Mouse (Mus musculus) lung, embryonic 15.5 days (tissue): Measurements from ENCODE around the gene St6galnac6. TPM values are rescaled to one million over a fixed set of nuclear protein-coding genes. Genes with fewer than 3 reads are reported as not detected.

Experiments used
- ATAC-seq: fragments of 200-750 bp; cut with Nextera tagmentation; 2 replicates; pipeline ENCODE4 v1.8.0; 2017; ENCODE audit warnings: moderate number of reproducible peaks, borderline replicate concordance; ENCODE audit not compliant: low FRiP score, low TSS enrichment; ENCODE audit errors: extremely low read depth
- H3K27ac ChIP-seq: fragments of 300-500 bp; sonication (generic); 2 replicates; pipeline ENCODE4 v1.5.1; 2015; ENCODE audit warnings: moderate library complexity, mild to moderate bottlenecking, inconsistent platforms
- H3K27me3 ChIP-seq: fragments of 300-500 bp; sonication (generic); 2 replicates; pipeline ENCODE4 v1.6.1; 2015; ENCODE audit warnings: inconsistent platforms
- H3K36me3 ChIP-seq: fragments of 300-500 bp; sonication (generic); 2 replicates; pipeline ENCODE4 v1.6.1; 2015; ENCODE audit warnings: inconsistent platforms
- H3K4me1 ChIP-seq: fragments of 300-500 bp; sonication (generic); 2 replicates; pipeline ENCODE4 v1.6.1; 2015; ENCODE audit warnings: inconsistent platforms
- H3K4me2 ChIP-seq: fragments of 300-500 bp; sonication (generic); 2 replicates; pipeline ENCODE4 v1.6.1; 2015; ENCODE audit warnings: inconsistent platforms, mild to moderate bottlenecking, moderate library complexity
- H3K4me3 ChIP-seq: fragments of 300-500 bp; sonication (generic); 2 replicates; pipeline ENCODE4 v1.5.1; 2015; ENCODE audit warnings: mild to moderate bottlenecking, inconsistent platforms
- H3K9ac ChIP-seq: fragments of 300-500 bp; sonication (generic); 2 replicates; pipeline ENCODE4 v1.6.1; 2015; ENCODE audit warnings: inconsistent platforms
- H3K9me3 ChIP-seq: fragments of 300-500 bp; sonication (generic); 2 replicates; pipeline ENCODE4 v1.6.1; 2016; ENCODE audit warnings: inconsistent platforms
- WGBS: fragments of 180-500 bp; shearing (Covaris S2); methylation state at CpG from one replicate; pipeline ENCODE4 v1.1.7; 2015; 5-methylcytosine and 5-hydroxymethylcytosine counted together
- polyA plus RNA-seq: library from polyadenylated mRNA; unstranded; fragments of >200 nt; fragmentation: Nextera tagmentation; extraction: Ambion mirVana; gene quantifications from 2 replicates; pipeline ENCODE4 v1.2.1, GENCODE M21; 2015

St6galnac6 gene
- polyA plus RNA-seq, 1 experiment from 2014 or later: 26.2 TPM

DNA sequence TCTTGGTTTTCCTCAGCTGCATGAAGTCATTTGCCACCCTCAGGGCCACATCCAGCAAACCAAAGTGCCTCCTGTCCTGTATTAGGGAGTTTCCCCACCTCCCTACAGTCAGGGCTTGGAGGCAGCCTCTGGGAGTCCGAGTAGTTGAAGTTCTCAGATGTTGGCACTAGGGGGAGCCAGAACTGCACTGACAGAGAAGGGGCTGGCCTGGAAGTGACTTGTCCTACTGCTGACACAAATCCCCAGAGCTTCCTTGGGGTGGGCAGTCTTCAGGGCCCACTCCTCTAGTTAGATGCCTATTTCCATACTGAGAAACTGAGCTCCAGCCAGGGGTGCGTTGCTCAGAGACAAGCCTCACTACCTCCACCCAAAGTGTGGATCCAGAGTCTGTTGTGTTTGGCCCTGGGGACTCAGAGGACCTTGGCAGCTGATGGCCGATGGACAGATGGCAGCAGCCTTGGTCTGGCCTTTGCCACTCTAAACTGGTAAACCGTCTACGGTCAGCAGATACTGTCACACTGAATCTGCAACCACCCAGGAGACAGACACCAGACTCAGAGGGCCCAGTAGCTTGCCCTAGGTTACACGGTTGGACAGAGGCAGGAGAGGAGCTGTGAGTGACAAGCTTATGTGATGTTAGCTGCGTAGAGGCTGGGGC, 32.4 kb downstream of the St6galnac6 start:
- no peak overlapping the region; the same call in 1 of the 2 replicates for H3K9ac ChIP-seq
- H3K36me3 ChIP-seq: no peaks in the 10 kb centered on the region
- WGBS: 44% methylated on average over 7 of the region's 7 CpGs

DNA sequence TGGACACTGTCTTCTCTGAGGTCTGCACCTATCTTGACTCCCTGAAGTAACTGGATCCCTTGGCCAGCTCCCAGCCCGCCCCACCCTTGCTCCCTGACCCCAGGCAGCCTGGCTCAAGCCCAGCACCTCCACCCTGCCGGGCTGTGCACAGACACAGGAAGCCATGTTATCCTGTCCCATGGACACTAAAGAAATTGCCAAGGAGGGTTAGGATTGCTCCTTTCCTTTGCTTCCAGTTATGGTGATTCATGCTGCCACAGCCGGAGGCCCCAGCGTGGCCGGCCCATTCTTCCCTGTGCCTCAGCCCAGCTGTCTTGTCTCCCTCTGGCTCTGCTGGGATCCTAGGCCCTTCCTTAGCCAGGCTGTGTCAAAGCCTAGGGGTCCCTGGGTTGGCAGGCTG, 34.2 kb downstream of the St6galnac6 start:
- ATAC-seq: no peak
- Histone ChIP-seq H3K36me3 (no peaks in the 10 kb centered on the region), H3K4me3 (no peak overlapping the region), H3K9me3 (no peaks in the 10 kb centered on the region), H3K4me1 (peaks cover 43% of the 10 kb centered on the region), H3K9ac (no peak overlapping the region), H3K27me3 (no peaks in the 10 kb centered on the region), H3K4me2 (no peak overlapping the region), H3K27ac (peak overlapping the region; percentile 76)
- WGBS: 61% methylated on average over 5 of the region's 5 CpGs

More for the DNA sequence above, 32.4 kb downstream of the St6galnac6 start:
- Histone ChIP-seq H3K27ac (peak overlapping the region; percentile 43; the same call in 1 of the 2 replicates), H3K4me3 (no peak overlapping the region), H3K27me3 (no peaks in the 10 kb centered on the region), H3K4me2 (no peak overlapping the region), H3K9me3 (no peaks in the 10 kb centered on the region), H3K4me1 (peaks cover 45% of the 10 kb centered on the region)
- no peak for ATAC-seq

DNA sequence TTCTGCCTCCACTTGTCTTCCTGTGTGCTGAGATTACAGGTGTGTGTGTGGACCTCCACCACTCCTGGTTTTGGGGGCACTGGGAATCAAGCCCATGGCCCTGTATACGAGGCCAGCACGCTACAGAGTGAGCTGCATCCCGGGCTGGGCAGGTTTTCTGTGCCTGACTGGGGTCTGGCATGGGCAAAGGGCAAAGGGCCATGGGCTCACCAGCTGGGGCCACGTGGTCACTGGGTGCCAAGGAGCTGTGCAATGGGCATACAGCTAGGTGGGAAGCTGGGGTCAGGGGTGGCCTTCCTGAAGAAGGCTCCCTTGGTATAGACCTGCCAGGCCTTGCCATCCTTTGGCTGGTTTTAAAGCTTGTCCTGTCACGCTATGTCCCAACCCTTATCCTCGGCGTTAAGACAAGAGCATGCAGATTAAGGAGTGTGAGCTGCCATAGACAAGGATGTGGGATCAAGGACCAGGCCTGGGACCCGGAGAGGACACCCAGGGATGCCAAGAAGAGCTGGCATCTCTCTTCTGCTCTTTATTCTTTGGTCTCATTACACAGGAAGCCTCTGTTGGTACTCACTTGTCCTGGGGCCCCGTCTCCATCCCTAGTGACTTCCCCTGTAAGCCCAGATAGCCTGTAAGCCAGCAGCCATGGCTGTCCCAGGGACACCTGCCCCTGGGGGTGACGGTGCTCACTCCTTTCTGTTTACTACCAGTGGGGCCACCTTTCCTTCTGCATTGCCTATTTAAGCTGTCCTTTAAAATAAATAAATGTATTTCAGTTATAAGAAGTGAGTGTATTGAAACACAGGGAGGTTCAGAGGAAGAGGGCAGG, 35.0 kb downstream of the St6galnac6 start:
- Histone ChIP-seq H3K4me1 (peaks cover 35% of the 10 kb centered on the region), H3K4me2 (no peak overlapping the region), H3K27ac (no peak overlapping the region), H3K9ac (no peak overlapping the region), H3K4me3 (no peak overlapping the region), H3K27me3 (no peaks in the 10 kb centered on the region), H3K9me3 (no peaks in the 10 kb centered on the region), H3K36me3 (no peaks in the 10 kb centered on the region)
- no peak for ATAC-seq
- 79% methylated on average over 10 of the region's 10 CpGs for WGBS

DNA sequence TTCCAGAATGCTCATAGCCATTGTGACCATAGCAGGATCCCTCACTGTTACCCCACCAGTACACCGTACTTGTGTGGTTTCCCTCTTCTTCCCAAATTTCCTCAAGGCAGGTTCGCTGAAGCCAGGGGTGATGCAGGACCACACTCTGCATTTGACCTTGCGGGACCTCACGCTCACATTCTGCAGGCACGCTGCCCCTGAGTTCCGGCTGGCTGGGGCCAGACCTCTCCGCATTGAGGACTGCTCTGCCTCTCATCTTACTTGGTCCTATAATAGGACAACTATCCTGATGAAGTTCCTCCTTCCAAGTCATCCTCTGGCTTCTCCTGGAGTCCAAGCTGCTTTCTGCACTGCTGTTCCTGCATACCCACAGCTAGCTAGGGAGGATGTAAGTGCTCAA, 37.1 kb downstream of the St6galnac6 start:
- WGBS: 80% methylated on average over 7 of the region's 7 CpGs
- no peaks in the 10 kb centered on the region for H3K36me3 ChIP-seq
- no peak overlapping the region for H3K4me2 ChIP-seq
- no peak for ATAC-seq
- H3K9ac ChIP-seq: no peak overlapping the region
- peaks cover 40% of the 10 kb centered on the region for H3K4me1 ChIP-seq
- H3K9me3 ChIP-seq: no peaks in the 10 kb centered on the region
- no peak overlapping the region for H3K4me3 ChIP-seq
- 0 out of 2 replicates have a peak overlapping the region, but pooled peaks have one; percentile 30 for H3K27ac ChIP-seq
- H3K27me3 ChIP-seq: no peaks in the 10 kb centered on the region

DNA sequence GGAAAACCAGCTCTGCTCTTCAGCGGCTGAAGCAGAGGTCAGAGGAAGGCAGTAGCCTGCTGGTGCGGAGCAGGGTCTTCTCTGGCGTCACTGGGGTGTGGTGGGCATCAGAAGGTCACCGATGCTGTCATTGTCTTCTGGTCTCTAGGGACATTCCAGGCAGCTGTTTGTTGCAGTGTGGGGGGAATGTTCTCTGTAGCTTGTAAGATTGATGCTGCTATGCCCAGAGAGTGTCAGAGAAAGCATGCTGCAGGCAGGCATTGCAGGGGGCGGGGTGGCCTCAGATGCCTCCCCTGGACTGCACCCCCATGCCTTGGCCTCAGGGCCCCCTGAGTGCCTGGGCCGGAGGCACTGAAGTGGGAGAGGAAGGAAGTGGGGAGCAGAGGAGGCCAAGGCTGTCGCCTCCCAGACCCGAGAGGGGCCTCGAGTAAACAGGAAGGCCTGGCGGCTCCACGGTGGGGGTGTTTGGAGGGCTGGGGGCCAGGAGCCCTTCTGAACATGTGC, 38.3 kb downstream of the St6galnac6 start:
- Histone ChIP-seq H3K36me3 (no peaks in the 10 kb centered on the region), H3K9ac (no peak overlapping the region), H3K4me1 (peaks cover 40% of the 10 kb centered on the region), H3K27ac (peak overlapping the region; percentile 83), H3K9me3 (no peaks in the 10 kb centered on the region), H3K4me2 (no peak overlapping the region), H3K4me3 (no peak overlapping the region), H3K27me3 (no peaks in the 10 kb centered on the region)
- peak; percentile 78 for ATAC-seq
- WGBS: 12% methylated on average over 11 of the region's 11 CpGs

DNA sequence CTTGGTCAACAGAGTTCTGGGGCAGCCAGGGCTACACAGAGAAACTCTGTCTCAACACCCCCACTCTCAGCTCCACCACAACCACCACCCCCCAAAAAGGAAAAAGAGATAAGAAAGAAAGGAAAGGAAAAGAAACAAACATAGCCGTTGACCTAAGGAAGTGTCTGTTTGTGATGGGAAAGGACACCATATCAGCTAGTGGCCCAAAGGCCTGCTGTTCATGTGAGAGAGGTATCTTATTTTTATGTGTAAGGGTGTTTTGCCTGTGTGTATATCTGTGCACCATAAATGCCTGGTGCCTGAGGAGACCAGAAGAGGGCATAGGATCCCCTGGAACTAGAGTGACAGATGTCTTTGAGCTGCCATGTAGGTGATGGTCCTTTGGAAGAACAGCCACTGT, 40.1 kb downstream of the St6galnac6 start:
- no peak overlapping the region for H3K27ac ChIP-seq
- H3K9me3 ChIP-seq: no peaks in the 10 kb centered on the region
- no peaks in the 10 kb centered on the region for H3K27me3 ChIP-seq
- H3K4me2 ChIP-seq: no peak overlapping the region
- WGBS: 39% methylated on average over 1 of the region's 1 CpGs
- no peaks in the 10 kb centered on the region for H3K36me3 ChIP-seq
- peaks cover 36% of the 10 kb centered on the region for H3K4me1 ChIP-seq
- no peak overlapping the region for H3K4me3 ChIP-seq
- ATAC-seq: no peak
- no peak overlapping the region for H3K9ac ChIP-seq

DNA sequence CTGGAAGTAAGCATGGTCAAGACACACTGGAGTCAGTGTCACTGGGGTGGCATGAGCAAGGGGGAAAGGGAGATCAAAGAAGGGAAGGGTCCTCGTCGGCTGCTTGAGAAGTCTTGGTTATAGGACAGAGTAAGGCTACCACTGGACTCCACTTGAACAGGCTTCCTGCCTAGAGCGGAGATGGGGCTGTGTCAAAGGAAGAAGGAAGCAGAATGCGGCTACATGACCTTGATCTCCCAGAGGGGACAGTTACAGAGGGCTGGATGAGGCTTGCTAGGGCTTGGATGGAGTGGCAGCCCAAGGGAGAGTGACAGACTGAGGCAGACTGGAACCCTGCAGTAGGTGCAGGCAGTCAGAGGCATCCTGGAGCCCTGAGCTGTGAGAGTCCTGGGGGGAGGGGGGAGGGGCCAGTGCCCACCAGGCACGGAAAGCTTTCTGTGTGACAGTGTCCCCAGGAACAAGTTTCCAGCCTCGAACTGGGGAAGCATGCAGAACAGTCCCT, 41.1 kb downstream of the St6galnac6 start:
- Histone ChIP-seq H3K27ac (peak overlapping the region; percentile 35), H3K36me3 (no peaks in the 10 kb centered on the region), H3K4me1 (peaks cover 38% of the 10 kb centered on the region), H3K27me3 (no peaks in the 10 kb centered on the region), H3K4me2 (no peak overlapping the region), H3K9me3 (no peaks in the 10 kb centered on the region), H3K9ac (no peak overlapping the region), H3K4me3 (no peak overlapping the region)
- ATAC-seq: no peak
- WGBS: 54% methylated on average over 6 of the region's 6 CpGs

DNA sequence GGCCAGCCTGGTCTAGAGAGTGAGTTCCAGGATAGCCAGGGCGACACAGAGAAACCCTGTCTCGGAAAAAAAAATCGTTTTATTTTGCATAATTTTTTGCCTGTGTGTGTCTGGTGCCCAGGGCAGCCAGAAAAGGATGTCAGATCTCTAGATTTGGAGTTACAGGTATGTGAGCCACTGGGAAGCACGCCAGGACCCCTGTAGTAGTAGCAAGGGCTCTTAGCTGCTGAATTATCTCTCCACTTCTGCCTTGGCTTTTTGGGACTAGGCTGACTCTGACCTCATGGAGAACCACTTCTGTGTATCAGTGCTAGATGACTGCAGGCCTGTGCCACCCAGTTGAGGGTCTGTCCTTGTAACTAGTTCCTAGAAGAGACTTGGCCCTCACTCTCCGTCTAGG, 42.3 kb downstream of the St6galnac6 start:
- H3K36me3 ChIP-seq: no peaks in the 10 kb centered on the region
- no peaks in the 10 kb centered on the region for H3K27me3 ChIP-seq
- peaks cover 45% of the 10 kb centered on the region for H3K4me1 ChIP-seq
- no peak overlapping the region for H3K27ac ChIP-seq
- no peaks in the 10 kb centered on the region for H3K9me3 ChIP-seq
- 69% methylated on average over 5 of the region's 5 CpGs for WGBS
- no peak for ATAC-seq
- H3K9ac ChIP-seq: no peak overlapping the region
- no peak overlapping the region for H3K4me3 ChIP-seq
- H3K4me2 ChIP-seq: no peak overlapping the region

DNA sequence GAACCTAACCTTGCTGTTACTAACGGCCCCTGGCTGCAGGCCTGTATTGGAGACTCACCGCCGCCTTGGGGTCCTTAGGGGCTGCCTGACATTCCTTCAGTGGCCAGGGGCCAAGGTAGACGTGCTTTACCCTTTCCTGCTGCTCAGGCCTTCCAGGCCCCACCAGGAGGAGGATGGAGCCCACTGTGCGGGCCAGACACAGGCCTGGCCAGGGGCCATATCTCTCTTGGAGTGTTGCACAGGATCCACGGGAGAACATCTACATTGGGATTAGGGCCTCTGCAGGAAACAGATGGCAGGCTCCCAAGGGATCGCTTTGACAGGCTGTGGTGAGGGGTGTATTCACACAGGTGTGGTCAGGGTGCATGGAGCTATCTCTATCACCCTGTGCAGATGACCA, 43.3 kb downstream of the St6galnac6 start:
- H3K27me3 ChIP-seq: no peaks in the 10 kb centered on the region
- H3K4me1 ChIP-seq: peaks cover 40% of the 10 kb centered on the region
- no peak for ATAC-seq
- H3K4me2 ChIP-seq: no peak overlapping the region
- no peak overlapping the region for H3K9ac ChIP-seq
- no peak overlapping the region for H3K4me3 ChIP-seq
- no peaks in the 10 kb centered on the region for H3K9me3 ChIP-seq
- 54% methylated on average over 7 of the region's 7 CpGs for WGBS
- H3K36me3 ChIP-seq: no peaks in the 10 kb centered on the region
- H3K27ac ChIP-seq: peak overlapping the region; percentile 17; the same call in 1 of the 2 replicates

DNA sequence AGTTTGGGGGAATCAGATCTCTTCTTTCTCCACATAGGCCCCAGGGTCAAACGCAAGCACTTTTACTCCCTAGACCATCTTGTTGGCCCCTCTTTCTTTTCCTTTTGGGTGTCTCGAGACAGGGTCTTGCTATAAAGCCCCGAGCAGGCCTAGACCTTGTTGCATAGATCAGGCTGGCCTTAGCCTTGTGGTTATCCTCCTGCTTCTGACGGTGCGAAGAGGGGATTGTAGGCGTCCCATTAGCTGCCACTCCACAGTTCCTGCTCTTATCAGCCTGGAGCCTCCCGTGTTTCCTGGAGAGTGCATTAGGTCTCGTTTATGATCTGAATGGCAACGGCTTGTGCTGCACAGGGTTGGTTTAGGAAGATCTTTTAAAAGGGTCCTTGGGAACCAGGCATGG, 44.6 kb downstream of the St6galnac6 start:
- no peak for ATAC-seq
- 46% methylated on average over 9 of the region's 9 CpGs for WGBS
- Histone ChIP-seq H3K4me3 (no peak overlapping the region), H3K9ac (no peak overlapping the region), H3K36me3 (no peaks in the 10 kb centered on the region), H3K27me3 (no peaks in the 10 kb centered on the region), H3K9me3 (no peaks in the 10 kb centered on the region), H3K4me1 (peaks cover 43% of the 10 kb centered on the region), H3K27ac (no peak overlapping the region), H3K4me2 (no peak overlapping the region)

DNA sequence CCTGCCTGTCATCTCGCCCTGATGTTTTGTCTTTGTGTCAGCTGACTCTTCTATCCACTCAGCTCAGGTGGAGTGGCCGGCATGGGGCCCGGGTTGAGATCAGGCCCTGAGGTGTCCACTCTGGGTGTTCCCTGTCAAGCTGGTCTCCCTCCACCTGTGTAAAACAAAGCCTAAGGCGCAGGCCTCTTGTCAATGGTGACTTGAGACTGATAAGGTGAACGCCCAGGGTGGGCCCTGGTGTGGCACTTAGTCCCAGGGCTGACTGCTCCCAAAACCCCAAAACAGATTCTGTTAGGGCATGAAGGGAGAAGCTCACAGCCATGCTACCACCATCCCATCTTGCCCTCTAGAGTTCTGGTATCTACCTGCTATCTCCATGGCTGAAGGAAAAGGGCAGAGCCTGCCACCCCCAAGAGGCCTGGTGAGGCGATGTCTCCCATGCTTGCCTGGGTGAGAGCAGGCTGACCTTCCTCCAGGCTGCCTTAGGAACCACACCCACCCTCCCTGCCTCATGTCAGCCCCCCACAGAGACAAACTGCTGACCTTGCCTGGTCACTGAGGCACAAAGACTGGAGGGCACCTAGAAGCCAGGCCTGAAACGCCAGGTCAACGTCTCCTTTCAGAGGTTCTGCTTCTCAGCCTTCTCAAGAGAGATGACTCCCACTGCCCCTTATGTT, 45.4 kb downstream of the St6galnac6 start:
- Histone ChIP-seq H3K9ac (no peak overlapping the region), H3K27ac (no peak overlapping the region)

More for the DNA sequence above, 45.4 kb downstream of the St6galnac6 start:
- peaks cover 45% of the 10 kb centered on the region for H3K4me1 ChIP-seq
- no peak for ATAC-seq
- H3K36me3 ChIP-seq: no peaks in the 10 kb centered on the region
- H3K4me2 ChIP-seq: no peak overlapping the region
- H3K4me3 ChIP-seq: no peak overlapping the region
- no peaks in the 10 kb centered on the region for H3K27me3 ChIP-seq
- no peaks in the 10 kb centered on the region for H3K9me3 ChIP-seq
- WGBS: 70% methylated on average over 8 of the region's 8 CpGs
